26 mouse cellular contexts compared by ENCODE assay signal in the genomic region with DNA sequence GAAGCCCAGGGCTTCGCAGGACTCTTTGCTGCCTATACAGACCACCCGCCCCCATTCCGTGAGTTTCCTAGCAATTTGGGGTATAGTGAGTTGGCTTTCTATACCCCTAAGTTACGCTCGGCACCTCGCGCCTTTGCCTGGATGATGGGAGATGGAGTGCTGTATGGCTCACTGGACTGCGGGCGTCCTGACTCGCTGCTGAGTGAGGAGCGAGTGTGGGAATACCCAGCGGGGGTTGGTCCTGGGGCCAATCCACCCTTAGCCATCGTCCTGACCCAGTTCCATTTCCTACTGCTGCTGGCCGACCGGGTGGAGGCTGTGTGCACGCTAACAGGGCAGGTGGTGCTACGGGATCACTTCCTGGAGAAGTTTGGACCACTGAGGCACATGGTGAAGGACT. TPM values are rescaled to one million over a fixed set of nuclear protein-coding genes. Genes with fewer than 3 reads are reported as not detected.
DNase-seq lines count a peak whose midpoint lies in the region; ATAC-seq and TF ChIP-seq lines count a peak whose summit lies in the region.
"Had no signal": no experiment of that assay in that cellular context is flagged by ENCODE, and none has a peak within 500 bp of the region (broad histone marks: within the 10 kb centered on the region; RNA-seq: fewer than 3 reads in every experiment).

No protein-coding gene starts in this region.

- WGBS in embryonic facial prominence, embryonic 13.5 days = 95% methylated on average over 17 of the region's 17 CpGs
- 94% methylated on average over 17 of the region's 17 CpGs for WGBS in embryonic facial prominence, embryonic 10.5 days
- 91% methylated on average over 17 of the region's 17 CpGs for whole genome bisulfite sequencing in intestine, postnatal 0 days

- peaks cover 13% of the 10 kb centered on the region for H3K4me1 ChIP-seq in embryonic facial prominence, embryonic 13.5 days
- peaks cover 13% of the 10 kb centered on the region for H3K4me1 ChIP-seq in embryonic facial prominence, embryonic 10.5 days
- H3K4me1 ChIP-seq in E14TG2a.4 (replicated peaks; ENCODE audit: low read depth, low read length) = peaks cover 55% of the 10 kb centered on the region
- H3K4me1 ChIP-seq in G1E (ENCODE audit: insufficient read depth, low read depth, low read length) = peaks cover 57% of the 10 kb centered on the region
- H3K4me1 ChIP-seq in intestine, postnatal 0 days (replicated peaks; ENCODE audit: control insufficient read depth, insufficient read depth, low read length) = no peaks in the 10 kb centered on the region

- H3K9me3 ChIP-seq in embryonic facial prominence, embryonic 13.5 days = no peaks in the 10 kb centered on the region
- H3K9me3 ChIP-seq in embryonic facial prominence, embryonic 10.5 days = no peaks in the 10 kb centered on the region
- no peaks in the 10 kb centered on the region for H3K9me3 ChIP-seq in E14TG2a.4 (ENCODE audit: low read length)
- H3K9me3 ChIP-seq in G1E (replicated peaks) = no peaks in the 10 kb centered on the region
- H3K9me3 ChIP-seq in intestine, postnatal 0 days (ENCODE audit: control insufficient read depth) = no peaks in the 10 kb centered on the region
- H3K9me3 ChIP-seq: embryonic facial prominence, embryonic 12.5 days; forebrain, embryonic 13.5 days; heart, embryonic 12.5 days; heart, embryonic 15.5 days; hindbrain, embryonic 10.5 days; hindbrain, embryonic 13.5 days; intestine, embryonic 15.5 days had no signal

- H3K27me3 ChIP-seq in embryonic facial prominence, embryonic 13.5 days = no peaks in the 10 kb centered on the region
- H3K27me3 ChIP-seq in embryonic facial prominence, embryonic 10.5 days (replicated peaks; ENCODE audit: low read depth, poor library complexity, severe bottlenecking) = no peaks in the 10 kb centered on the region
- H3K27me3 ChIP-seq in E14TG2a.4 (ENCODE audit: insufficient read depth, low read length) (peaks cover 9% of the 10 kb centered on the region; the same call in 1 of the 2 replicates), G1E (ENCODE audit: insufficient read depth, low read length) (no peaks in the 10 kb centered on the region)
- H3K27me3 ChIP-seq in intestine, postnatal 0 days (replicated peaks; ENCODE audit: control insufficient read depth, insufficient read depth, low read length) = no peaks in the 10 kb centered on the region
- H3K27me3 ChIP-seq: embryonic facial prominence, embryonic 12.5 days; forebrain, embryonic 13.5 days; heart, embryonic 12.5 days; heart, embryonic 15.5 days; hindbrain, embryonic 13.5 days; intestine, embryonic 15.5 days; Patski had no signal

- DNase-seq in cerebellum, adult 11 months = peak; percentile 54
- no peak for DNase-seq in cerebellum, adult 8-10 months
- no peak for DNase-seq in embryonic facial prominence, embryonic 10.5 days (ENCODE audit: low spot score)
- DNase-seq in G1E (ENCODE audit: low spot score) = no peak
- DNase-seq: gastrocnemius, postnatal 10 days; gastrocnemius, postnatal 36 days; heart, postnatal 10 days; heart, postnatal 36 days; kidney, adult 18-20 months had no signal

- H3K27ac ChIP-seq in embryonic facial prominence, embryonic 13.5 days = no peak overlapping the region
- no peak overlapping the region for H3K27ac ChIP-seq in embryonic facial prominence, embryonic 10.5 days (replicated peaks)
- H3K27ac ChIP-seq in intestine, postnatal 0 days (ENCODE audit: low read depth, low read length) = no peak overlapping the region
- H3K27ac ChIP-seq: embryonic facial prominence, embryonic 12.5 days; forebrain, embryonic 13.5 days; heart, embryonic 15.5 days; hindbrain, embryonic 10.5 days; hindbrain, embryonic 13.5 days; intestine, embryonic 15.5 days had no signal

- TF ChIP-seq CTCF in E14TG2a.4 (conservative IDR thresholded peaks at IDR 0.05; ENCODE audit: low read length) = no peak
- TF ChIP-seq CTCF in G1E (IDR thresholded peaks at IDR 0.05; ENCODE audit: low read depth, low read length) = no peak
- TF ChIP-seq CTCF in intestine, postnatal 0 days (IDR thresholded peaks at IDR 0.05; ENCODE audit: low read depth) = no peak

- ATAC-seq in embryonic facial prominence, embryonic 13.5 days (ENCODE audit: insufficient number of reproducible peaks, insufficient read depth, low FRiP score, low TSS enrichment, low read depth) = no peak
- ATAC-seq in G1E (ENCODE audit: extremely low read depth, insufficient number of reproducible peaks, low FRiP score, poor library complexity, severe bottlenecking) = no peak
- no peak for ATAC-seq in intestine, postnatal 0 days
- ATAC-seq: forebrain, embryonic 13.5 days; forebrain, embryonic 16.5 days; hindbrain, embryonic 16.5 days; intestine, embryonic 15.5 days; Patski had no signal

- 0 out of 2 replicates have a peak overlapping the region, but pooled peaks have one; percentile 6 for H3K9ac ChIP-seq in embryonic facial prominence, embryonic 13.5 days
- no peak overlapping the region for H3K9ac ChIP-seq in intestine, postnatal 0 days (ENCODE audit: low read depth, low read length)
- H3K9ac ChIP-seq: embryonic facial prominence, embryonic 12.5 days; forebrain, embryonic 13.5 days; heart, embryonic 12.5 days; heart, embryonic 15.5 days; hindbrain, embryonic 13.5 days; intestine, embryonic 15.5 days had no signal

- no peak overlapping the region for H3K4me3 ChIP-seq in embryonic facial prominence, embryonic 13.5 days
- no peak overlapping the region for H3K4me3 ChIP-seq in embryonic facial prominence, embryonic 10.5 days
- H3K4me3 ChIP-seq in E14TG2a.4 (replicated peaks; ENCODE audit: low read length) (peak overlapping the region; percentile 70), G1E (ENCODE audit: low read depth, low read length) (peak overlapping the region; percentile 13; the same call in 1 of the 2 replicates)
- H3K4me3 ChIP-seq in intestine, postnatal 0 days (ENCODE audit: low read depth, low read length) = no peak overlapping the region
- H3K4me3 ChIP-seq: embryonic facial prominence, embryonic 12.5 days; erythroblast, embryonic 14.5 days; forebrain, embryonic 13.5 days; heart, embryonic 12.5 days; heart, embryonic 15.5 days; hindbrain, embryonic 10.5 days; hindbrain, embryonic 13.5 days; intestine, embryonic 15.5 days had no signal

- H3K36me3 ChIP-seq in embryonic facial prominence, embryonic 13.5 days = peaks cover 76% of the 10 kb centered on the region
- H3K36me3 ChIP-seq in embryonic facial prominence, embryonic 10.5 days (replicated peaks) = peaks cover 78% of the 10 kb centered on the region
- peaks cover 73% of the 10 kb centered on the region for H3K36me3 ChIP-seq in E14TG2a.4 (ENCODE audit: insufficient read depth, low read length)
- H3K36me3 ChIP-seq in G1E (replicated peaks) = peaks cover 84% of the 10 kb centered on the region
- H3K36me3 ChIP-seq in intestine, postnatal 0 days (ENCODE audit: control insufficient read depth, insufficient read depth) = peaks cover 72% of the 10 kb centered on the region

- no peak overlapping the region for H3K4me2 ChIP-seq in embryonic facial prominence, embryonic 13.5 days
- no peak overlapping the region for H3K4me2 ChIP-seq in intestine, postnatal 0 days (replicated peaks; ENCODE audit: low read depth)
- H3K4me2 ChIP-seq: embryonic facial prominence, embryonic 12.5 days; forebrain, embryonic 13.5 days; heart, embryonic 12.5 days; heart, embryonic 15.5 days; hindbrain, embryonic 13.5 days; intestine, embryonic 15.5 days had no signal

RNA-seq across cellular contexts. Expression of a gene that starts 4.8 kb away (rescaled TPM):
- 20.1 and 20.7 TPM in 2 replicates for polyA plus RNA-seq in embryonic facial prominence, embryonic 13.5 days (2015; fragmentation: Nextera tagmentation; extraction: Ambion mirVana)
- 23.1 and 25.1 TPM in 2 replicates for polyA plus RNA-seq in embryonic facial prominence, embryonic 10.5 days (2016; fragmentation: Nextera tagmentation; extraction: Ambion mirVana)
- 9.0 and 9.6 TPM in 2 replicates for total RNA-seq in G1E (2014; fragmentation: Nextera tagmentation)
- 19.8 and 21.2 TPM in 2 replicates for total RNA-seq in G1E (2017)
- polyA plus RNA-seq in G1E (2012) = 27.3 and 33.3 TPM in 2 replicates
- polyA plus RNA-seq in intestine, postnatal 0 days (2015; fragmentation: Nextera tagmentation; extraction: Ambion mirVana) = 21.8 and 24.3 TPM in 2 replicates

RNA-seq across cellular contexts. Expression of a gene that starts 22.2 kb away (rescaled TPM):
- 16.7 and 17.9 TPM in 2 replicates for polyA plus RNA-seq in embryonic facial prominence, embryonic 13.5 days (2015; fragmentation: Nextera tagmentation; extraction: Ambion mirVana)
- 0.74 and 2.5 TPM in 2 replicates for polyA plus RNA-seq in embryonic facial prominence, embryonic 10.5 days (2016; fragmentation: Nextera tagmentation; extraction: Ambion mirVana)
- total RNA-seq in G1E (2014; fragmentation: Nextera tagmentation) (not detected in 2 replicates), G1E (2017) (0.11 TPM in 1 of 2 replicates, not detected in the other)
- not detected in 2 replicates for polyA plus RNA-seq in G1E (2012)
- 1.3 TPM in 2 replicates for polyA plus RNA-seq in intestine, postnatal 0 days (2015; fragmentation: Nextera tagmentation; extraction: Ambion mirVana)
- total RNA-seq: gastrocnemius, adult 18-20 months; gastrocnemius, postnatal 10 days; gastrocnemius, postnatal 36 days; heart, adult 8-10 months; heart, postnatal 10 days; heart, postnatal 36 days had no signal
- polyA plus RNA-seq: erythroblast, embryonic 14.5 days had no signal

RNA-seq across cellular contexts. Expression of a gene that starts 32.3 kb away (rescaled TPM):
- 4.2 and 4.6 TPM in 2 replicates for polyA plus RNA-seq in embryonic facial prominence, embryonic 13.5 days (2015; fragmentation: Nextera tagmentation; extraction: Ambion mirVana)
- polyA plus RNA-seq in embryonic facial prominence, embryonic 10.5 days (2016; fragmentation: Nextera tagmentation; extraction: Ambion mirVana) = 4.4 and 4.6 TPM in 2 replicates
- total RNA-seq in G1E (2014; fragmentation: Nextera tagmentation) (0.23 TPM in 1 of 2 replicates, not detected in the other), G1E (2017) (0.33 TPM in 1 of 2 replicates, not detected in the other)
- 0.09 TPM in 2 replicates for polyA plus RNA-seq in G1E (2012)
- 3.7 and 4.1 TPM in 2 replicates for polyA plus RNA-seq in intestine, postnatal 0 days (2015; fragmentation: Nextera tagmentation; extraction: Ambion mirVana)
- total RNA-seq: granulocyte monocyte progenitor cell, adult 5-6 weeks had no signal

RNA-seq across cellular contexts. Expression of a gene that starts 56.1 kb away (rescaled TPM):
- 15.3 and 15.4 TPM in 2 replicates for polyA plus RNA-seq in embryonic facial prominence, embryonic 13.5 days (2015; fragmentation: Nextera tagmentation; extraction: Ambion mirVana)
- polyA plus RNA-seq in embryonic facial prominence, embryonic 10.5 days (2016; fragmentation: Nextera tagmentation; extraction: Ambion mirVana) = 11.1 and 11.4 TPM in 2 replicates
- total RNA-seq in G1E (2014; fragmentation: Nextera tagmentation) (not detected in 2 replicates), G1E (2017) (0.55 TPM in 1 of 2 replicates, not detected in the other)
- not detected in 2 replicates for polyA plus RNA-seq in G1E (2012)
- polyA plus RNA-seq in intestine, postnatal 0 days (2015; fragmentation: Nextera tagmentation; extraction: Ambion mirVana) = 145 and 148 TPM in 2 replicates
- total RNA-seq: gastrocnemius, adult 18-20 months; heart, postnatal 10 days; heart, postnatal 36 days had no signal
- polyA plus RNA-seq: erythroblast, embryonic 14.5 days had no signal

RNA-seq across cellular contexts. Expression of a gene that starts 57.7 kb away (rescaled TPM):
- polyA plus RNA-seq in embryonic facial prominence, embryonic 13.5 days (2015; fragmentation: Nextera tagmentation; extraction: Ambion mirVana) = 1.7 and 1.8 TPM in 2 replicates
- 0.90 and 1.1 TPM in 2 replicates for polyA plus RNA-seq in embryonic facial prominence, embryonic 10.5 days (2016; fragmentation: Nextera tagmentation; extraction: Ambion mirVana)
- not detected in 2 replicates for total RNA-seq in G1E (2014; fragmentation: Nextera tagmentation)
- not detected in 2 replicates for total RNA-seq in G1E (2017)
- not detected in 2 replicates for polyA plus RNA-seq in G1E (2012)
- 1.1 and 1.4 TPM in 2 replicates for polyA plus RNA-seq in intestine, postnatal 0 days (2015; fragmentation: Nextera tagmentation; extraction: Ambion mirVana)
- total RNA-seq: granulocyte monocyte progenitor cell, adult 5-6 weeks had no signal

Comparison
In these comparisons a context has a peak if more than half of its experiments do, and no peak if none do; other contexts are left out.
1. H3K4me3 ChIP-seq: peak in E14TG2a.4 (single experiment) and G1E (single experiment); none in embryonic facial prominence, embryonic 13.5 days (single experiment), embryonic facial prominence, embryonic 10.5 days (single experiment) and intestine, postnatal 0 days (single experiment).